Mouse (Mus musculus) thymus, adult 2 months (tissue): ENCODE data around the gene Myo9b.

Experiments used
- CTCF ChIP-seq: fragments of 200-500 bp; IDR thresholded peaks from 2 replicates; pipeline ENCODE4 v1.5.1; 2012; ENCODE audit warnings: mild to moderate bottlenecking, control low read depth, low read length, moderate library complexity, borderline replicate concordance; ENCODE audit not compliant: control insufficient read depth, poor library complexity, insufficient read depth; ENCODE audit errors: extremely low read depth
- POLR2A ChIP-seq: fragments of 200-500 bp; IDR thresholded peaks from 2 replicates; pipeline ENCODE4 v1.6.1; 2012; ENCODE audit warnings: mild to moderate bottlenecking, low read length, control low read depth, moderate library complexity; ENCODE audit not compliant: control insufficient read depth, poor library complexity, insufficient read depth; ENCODE audit errors: extremely low read depth

DNA sequence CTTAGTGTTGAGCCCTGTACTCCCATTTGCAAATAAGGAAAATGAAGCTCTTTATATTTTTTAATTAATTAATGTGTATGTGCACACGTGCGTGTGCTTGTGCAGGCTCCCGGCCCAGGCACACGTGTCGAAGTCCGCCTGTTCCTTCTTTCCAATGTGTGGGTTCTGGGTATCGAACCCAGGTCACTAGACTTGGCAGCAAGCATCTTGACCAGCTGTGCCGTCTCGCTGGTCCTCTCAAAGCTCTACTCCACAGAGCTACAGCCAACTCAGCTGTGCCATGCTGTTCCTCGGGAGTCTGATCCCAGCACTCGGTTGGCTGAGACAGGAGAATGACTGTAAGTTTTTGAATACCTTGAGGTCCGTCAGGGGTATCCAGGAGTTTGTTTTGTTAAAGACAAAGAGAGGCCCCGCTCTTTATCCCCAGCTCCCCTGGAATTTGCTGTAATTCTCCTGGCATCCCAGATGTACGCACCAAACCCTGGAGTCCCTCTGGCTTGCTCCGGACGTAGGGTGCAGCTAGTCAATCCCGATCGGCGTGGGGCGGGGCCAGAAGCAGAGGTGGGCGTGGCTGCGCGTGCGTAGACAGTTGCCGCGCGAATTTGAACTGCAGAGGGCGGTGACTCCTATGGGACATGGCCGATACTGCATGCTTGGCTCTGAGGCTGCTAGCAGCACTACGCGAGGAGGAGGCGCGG lies 133.0 kb downstream of the Myo9b start, which contains the start of gene Ankle1:
- TF ChIP-seq CTCF (peak; percentile 56; the same call in 1 of the 2 replicates), POLR2A (peak; percentile 57; the same call in 1 of the 2 replicates)
